Mouse (Mus musculus): Measurements from ENCODE around the gene St5. TPM values are rescaled to one million over a fixed set of nuclear protein-coding genes. Genes with fewer than 3 reads are reported as not detected.

St5 gene
- polyA plus RNA-seq, 1 experiment from 2014 or later, result 40.3 TPM

DNA sequence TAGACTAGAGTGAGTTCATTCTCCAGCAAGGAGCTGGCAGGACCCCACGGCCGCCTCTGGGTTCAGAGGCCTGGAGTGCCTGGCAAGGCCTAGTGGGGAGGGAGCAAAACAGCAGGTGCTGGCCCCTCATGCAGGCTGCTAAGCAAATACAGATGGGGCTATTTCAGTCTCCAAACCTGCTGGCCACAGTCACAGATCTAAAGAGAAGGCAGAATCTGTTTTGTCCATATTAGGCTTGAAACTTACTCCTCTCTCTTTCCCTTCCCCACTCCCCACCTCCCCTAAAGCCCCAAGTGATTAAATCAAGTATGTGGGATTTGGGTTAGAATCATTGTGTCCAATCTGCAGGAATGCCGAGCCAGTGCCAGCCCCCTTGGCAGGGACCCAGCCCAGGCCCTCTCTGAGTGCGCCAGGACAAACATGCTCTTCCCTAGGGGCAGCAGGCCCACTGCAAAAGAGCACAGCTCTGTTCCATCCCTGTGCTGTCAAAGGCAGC is 166.9 kb downstream of the St5 start:
- Histone ChIP-seq H3K4me1 (replicated peaks; ENCODE audit: insufficient read depth, low read length) (no peaks in the 10 kb centered on the region), H3K4me3 (replicated peaks; ENCODE audit: low read depth, low read length) (no peak overlapping the region), H3K27ac (peak overlapping the region; percentile 19; the same call in 1 of the 2 replicates), H3K36me3 (ENCODE audit: insufficient read depth, low read length) (peaks cover 49% of the 10 kb centered on the region), H3K27me3 (ENCODE audit: insufficient read depth, low read length) (no peaks in the 10 kb centered on the region), H3K9me3 (replicated peaks; ENCODE audit: low read length) (no peaks in the 10 kb centered on the region), H3K4me2 (ENCODE audit: low read length) (no peak overlapping the region), H3K9ac (ENCODE audit: low read depth, low read length) (no peak overlapping the region)
- no peak for TF ChIP-seq CTCF (IDR thresholded peaks at IDR 0.05; ENCODE audit: low read depth)
- 75% methylated on average over 4 of the region's 4 CpGs for WGBS
- DNase-seq (ENCODE audit: low spot score) (no peak), ATAC-seq (replicated peaks; ENCODE audit: low FRiP score, low read depth) (no peak; the same call in 1 of the 2 replicates)

DNA sequence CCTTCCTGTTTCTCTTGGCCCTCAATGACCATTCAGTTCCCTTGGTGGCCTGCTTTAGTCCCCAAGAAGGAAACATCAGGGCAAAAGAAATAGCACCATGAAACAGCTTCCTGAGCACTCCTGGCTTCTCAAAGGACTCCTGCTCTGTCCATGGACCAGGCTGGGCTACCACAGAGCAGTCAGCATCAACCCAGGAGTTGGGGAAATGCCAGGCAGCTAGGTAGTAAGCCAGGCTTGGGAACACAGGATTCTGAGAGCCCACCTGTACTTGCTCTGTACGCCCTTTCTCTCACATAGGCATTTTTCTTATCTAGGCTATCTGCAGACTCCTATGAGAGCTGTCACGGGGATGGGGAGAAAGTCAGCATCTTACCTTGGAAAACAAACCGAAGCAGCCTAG is 168.5 kb downstream of the St5 start:
- no peak overlapping the region for H3K27ac ChIP-seq
- no peak overlapping the region for H3K4me2 ChIP-seq (ENCODE audit: low read length)
- H3K9me3 ChIP-seq (replicated peaks; ENCODE audit: low read length), result no peaks in the 10 kb centered on the region
- H3K27me3 ChIP-seq (ENCODE audit: insufficient read depth, low read length), result no peaks in the 10 kb centered on the region
- DNase-seq (ENCODE audit: low spot score) (no peak), ATAC-seq (replicated peaks; ENCODE audit: low FRiP score, low read depth) (no peak)
- no peaks in the 10 kb centered on the region for H3K4me1 ChIP-seq (replicated peaks; ENCODE audit: insufficient read depth, low read length)
- no peak overlapping the region for H3K9ac ChIP-seq (ENCODE audit: low read depth, low read length)
- no peak overlapping the region for H3K4me3 ChIP-seq (replicated peaks; ENCODE audit: low read depth, low read length)
- peaks cover 40% of the 10 kb centered on the region for H3K36me3 ChIP-seq (ENCODE audit: insufficient read depth, low read length)
- TF ChIP-seq CTCF (IDR thresholded peaks at IDR 0.05; ENCODE audit: low read depth), result no peak
- WGBS, result 89% methylated on average over 3 of the region's 3 CpGs

- Histone ChIP-seq H3K36me3 (ENCODE audit: insufficient read depth, low read length) (peaks cover 30% of the 10 kb centered on the region), H3K4me1 (replicated peaks; ENCODE audit: insufficient read depth, low read length) (no peaks in the 10 kb centered on the region), H3K4me2 (ENCODE audit: low read length) (no peak overlapping the region), H3K4me3 (replicated peaks; ENCODE audit: low read depth, low read length) (no peak overlapping the region), H3K9ac (ENCODE audit: low read depth, low read length) (no peak overlapping the region), H3K27ac (no peak overlapping the region), H3K9me3 (replicated peaks; ENCODE audit: low read length) (no peaks in the 10 kb centered on the region), H3K27me3 (ENCODE audit: insufficient read depth, low read length) (no peaks in the 10 kb centered on the region)
- ATAC-seq (replicated peaks; ENCODE audit: low FRiP score, low read depth) (no peak), DNase-seq (ENCODE audit: low spot score) (no peak)
- TF ChIP-seq CTCF (IDR thresholded peaks at IDR 0.05; ENCODE audit: low read depth), result no peak
- 89% methylated on average over 4 of the region's 4 CpGs for WGBS
Measured at GRCm38 (mm10) chr7:109533888-109534287, 169.5 kb downstream of the St5 start.

DNA sequence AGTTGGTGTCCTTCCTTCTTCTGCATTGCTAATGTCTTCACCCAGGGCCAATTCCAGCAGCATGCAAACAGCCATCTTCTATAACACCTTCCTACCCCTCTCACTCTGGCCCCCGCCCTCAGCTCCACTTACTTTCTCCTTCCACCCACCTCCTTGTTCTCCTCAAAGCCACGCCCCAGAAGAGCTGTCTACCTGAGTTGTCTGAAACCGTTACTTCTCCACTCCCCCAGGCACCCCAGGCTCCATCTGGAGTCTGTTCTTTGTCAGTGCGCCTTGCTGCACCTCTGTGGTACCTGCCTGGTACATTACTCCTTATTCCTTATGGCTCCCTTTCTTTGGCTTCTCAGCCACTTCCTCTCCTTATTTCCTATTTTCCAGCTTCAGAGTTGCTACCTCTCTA is 170.3 kb downstream of the St5 start:
- Histone ChIP-seq H3K27ac (no peak overlapping the region), H3K4me1 (replicated peaks; ENCODE audit: insufficient read depth, low read length) (no peaks in the 10 kb centered on the region), H3K9me3 (replicated peaks; ENCODE audit: low read length) (no peaks in the 10 kb centered on the region), H3K27me3 (ENCODE audit: insufficient read depth, low read length) (no peaks in the 10 kb centered on the region), H3K4me2 (ENCODE audit: low read length) (no peak overlapping the region), H3K4me3 (replicated peaks; ENCODE audit: low read depth, low read length) (no peak overlapping the region), H3K36me3 (ENCODE audit: insufficient read depth, low read length) (peaks cover 29% of the 10 kb centered on the region), H3K9ac (ENCODE audit: low read depth, low read length) (no peak overlapping the region)
- 81% methylated on average over 4 of the region's 4 CpGs for WGBS
- no peak for ATAC-seq (replicated peaks; ENCODE audit: low FRiP score, low read depth)
- no peak for TF ChIP-seq CTCF (IDR thresholded peaks at IDR 0.05; ENCODE audit: low read depth)
- DNase-seq (ENCODE audit: low spot score), result no peak

DNA sequence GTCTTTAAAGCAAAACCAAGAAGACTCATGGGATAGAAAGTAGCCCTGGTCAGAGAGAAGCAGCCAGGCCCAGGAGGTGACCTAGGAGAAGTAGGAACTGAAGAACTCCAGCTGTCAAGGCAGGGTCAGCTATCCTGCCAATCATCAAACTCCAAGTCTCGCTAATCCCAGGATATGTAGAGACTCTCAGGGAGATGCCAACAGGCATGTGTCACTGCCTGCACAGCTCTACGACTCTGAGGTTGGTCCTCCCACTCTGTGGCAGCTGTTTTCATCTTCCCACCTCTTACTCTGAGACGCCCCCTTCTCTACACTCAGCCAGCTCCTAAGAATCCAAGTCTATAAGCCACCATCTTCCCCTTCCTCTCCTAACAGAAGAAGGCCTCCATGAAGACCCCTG is 170.7 kb downstream of the St5 start:
- no peak overlapping the region for H3K27ac ChIP-seq
- TF ChIP-seq CTCF (IDR thresholded peaks at IDR 0.05; ENCODE audit: low read depth), result no peak
- H3K4me3 ChIP-seq (replicated peaks; ENCODE audit: low read depth, low read length), result no peak overlapping the region
- H3K9ac ChIP-seq (ENCODE audit: low read depth, low read length), result no peak overlapping the region
- DNase-seq (ENCODE audit: low spot score), result no peak
- no peaks in the 10 kb centered on the region for H3K27me3 ChIP-seq (ENCODE audit: insufficient read depth, low read length)
- H3K36me3 ChIP-seq (ENCODE audit: insufficient read depth, low read length), result peaks cover 29% of the 10 kb centered on the region
- ATAC-seq (replicated peaks; ENCODE audit: low FRiP score, low read depth), result no peak
- 53% methylated on average over 3 of the region's 3 CpGs for WGBS
- no peak overlapping the region for H3K4me2 ChIP-seq (ENCODE audit: low read length)
- no peaks in the 10 kb centered on the region for H3K4me1 ChIP-seq (replicated peaks; ENCODE audit: insufficient read depth, low read length)
- H3K9me3 ChIP-seq (replicated peaks; ENCODE audit: low read length), result no peaks in the 10 kb centered on the region

- Histone ChIP-seq H3K4me1 (replicated peaks; ENCODE audit: insufficient read depth, low read length) (no peaks in the 10 kb centered on the region), H3K27me3 (ENCODE audit: insufficient read depth, low read length) (no peaks in the 10 kb centered on the region), H3K4me2 (ENCODE audit: low read length) (no peak overlapping the region), H3K4me3 (replicated peaks; ENCODE audit: low read depth, low read length) (no peak overlapping the region), H3K36me3 (ENCODE audit: insufficient read depth, low read length) (peaks cover 29% of the 10 kb centered on the region), H3K9me3 (replicated peaks; ENCODE audit: low read length) (no peaks in the 10 kb centered on the region), H3K9ac (ENCODE audit: low read depth, low read length) (no peak overlapping the region), H3K27ac (no peak overlapping the region)
- DNase-seq (ENCODE audit: low spot score) (no peak), ATAC-seq (replicated peaks; ENCODE audit: low FRiP score, low read depth) (no peak)
- TF ChIP-seq CTCF (IDR thresholded peaks at IDR 0.05; ENCODE audit: low read depth), result no peak
- 86% methylated on average over 5 of the region's 5 CpGs for WGBS
Measured at GRCm38 (mm10) chr7:109531501-109531900, 171.9 kb downstream of the St5 start.

DNA sequence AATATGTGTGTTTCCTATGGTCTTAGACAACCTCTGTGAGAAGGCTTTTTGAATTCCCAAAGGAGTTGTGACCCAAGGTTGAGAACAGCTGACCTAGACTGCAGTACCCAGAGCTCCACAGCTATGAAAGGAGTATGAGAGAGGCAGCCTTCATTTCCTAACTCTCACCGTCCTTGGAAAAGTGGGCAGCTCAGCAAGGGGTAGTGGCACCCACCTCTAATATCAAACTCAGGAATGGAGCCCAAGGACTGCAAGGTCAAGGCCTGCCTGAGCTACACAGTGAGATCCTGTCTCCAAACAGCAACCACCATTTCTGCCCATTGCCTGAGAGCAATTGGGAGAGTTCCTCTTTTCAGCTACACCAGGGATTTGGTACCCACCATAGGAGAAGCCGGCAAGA is 173.7 kb downstream of the St5 start:
- TF ChIP-seq CTCF (IDR thresholded peaks at IDR 0.05; ENCODE audit: low read depth), result no peak
- 75% methylated on average over 2 of the region's 2 CpGs for WGBS
- Histone ChIP-seq H3K9me3 (replicated peaks; ENCODE audit: low read length) (no peaks in the 10 kb centered on the region), H3K4me2 (ENCODE audit: low read length) (no peak overlapping the region), H3K27me3 (ENCODE audit: insufficient read depth, low read length) (no peaks in the 10 kb centered on the region), H3K27ac (no peak overlapping the region), H3K4me3 (replicated peaks; ENCODE audit: low read depth, low read length) (no peak overlapping the region), H3K9ac (ENCODE audit: low read depth, low read length) (no peak overlapping the region), H3K36me3 (ENCODE audit: insufficient read depth, low read length) (peaks cover 30% of the 10 kb centered on the region), H3K4me1 (replicated peaks; ENCODE audit: insufficient read depth, low read length) (no peaks in the 10 kb centered on the region)
- ATAC-seq (replicated peaks; ENCODE audit: low FRiP score, low read depth) (no peak), DNase-seq (ENCODE audit: low spot score) (no peak)

Measured in kidney, postnatal 0 days (tissue).